Mouse (Mus musculus): ENCODE results near the gene 1110008P14Rik.
A peak's percentile ranks its signal among the peaks of the same experiment; 100 is the strongest.
"Not testable (repeated sequence)": the region's sequence is repeated elsewhere in the genome, so short reads cannot be mapped to it uniquely, and the experiment has no call there.

Gene 1110008P14Rik

DNA sequence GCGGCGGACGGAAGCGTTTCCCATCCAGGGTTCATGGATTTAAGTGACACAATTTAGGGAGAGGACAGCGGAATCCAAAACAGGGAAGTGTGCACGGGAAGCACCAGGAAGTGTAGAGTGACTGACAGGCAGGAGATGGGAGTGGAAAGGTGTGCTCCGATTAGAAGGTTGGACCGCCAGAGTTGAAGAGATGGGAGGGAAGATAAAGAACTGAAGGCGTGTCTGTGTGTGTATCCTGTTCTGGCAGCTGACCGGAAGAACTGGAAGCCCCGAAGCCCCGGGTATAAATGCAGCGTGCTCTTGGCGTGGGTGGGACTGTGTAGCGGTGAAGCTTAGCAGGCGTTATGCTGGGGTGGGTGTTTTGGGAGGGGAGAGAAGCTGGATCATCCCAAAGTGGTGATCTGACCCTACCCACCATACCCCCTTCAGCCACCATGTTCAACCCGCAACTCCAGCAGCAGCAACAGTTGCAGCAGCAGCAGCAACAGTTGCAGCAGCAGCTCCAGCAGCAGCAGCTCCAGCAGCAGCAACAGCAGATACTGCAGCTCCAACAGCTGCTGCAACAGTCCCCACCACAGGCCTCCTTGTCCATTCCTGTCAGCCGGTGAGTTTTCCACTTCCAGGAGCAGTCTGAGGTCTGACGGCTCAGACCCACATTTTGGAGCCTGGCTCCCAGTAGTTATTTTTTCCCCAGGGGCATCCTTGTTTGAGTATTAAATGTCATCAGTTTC lies 18.2 kb downstream of the 1110008P14Rik start:
- DNase-seq (ENCODE audit: low read depth, low spot score): peak; percentile 71

DNA sequence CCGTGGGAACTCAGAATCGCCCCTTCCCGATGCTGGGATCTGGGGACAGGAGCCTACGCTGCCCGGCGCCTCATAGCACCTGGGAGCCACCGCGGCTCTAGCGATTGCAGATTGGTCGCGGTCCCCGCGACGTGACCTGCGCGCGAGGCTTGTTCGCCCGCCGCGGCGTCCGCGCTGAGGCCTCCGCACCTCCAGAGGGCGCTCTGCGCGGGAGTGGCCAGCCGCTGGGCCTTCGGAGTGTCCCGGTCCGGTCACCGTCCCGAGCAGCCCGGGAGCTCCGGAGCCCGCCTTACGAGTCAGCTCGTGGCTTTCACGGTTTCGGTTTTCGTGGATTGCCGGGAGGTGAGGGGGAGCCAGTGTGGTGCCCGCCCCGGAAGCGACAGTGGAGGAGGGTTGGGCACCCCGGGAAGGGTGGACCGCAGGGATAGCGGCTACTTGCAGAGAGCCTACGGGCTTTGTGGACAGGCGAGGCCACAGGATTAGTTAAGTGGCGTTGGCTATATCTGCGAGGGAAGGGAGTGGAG lies 18.9 kb downstream of the 1110008P14Rik start:
- DNase-seq (ENCODE audit: low read depth, low spot score): peak; percentile 61

DNA sequence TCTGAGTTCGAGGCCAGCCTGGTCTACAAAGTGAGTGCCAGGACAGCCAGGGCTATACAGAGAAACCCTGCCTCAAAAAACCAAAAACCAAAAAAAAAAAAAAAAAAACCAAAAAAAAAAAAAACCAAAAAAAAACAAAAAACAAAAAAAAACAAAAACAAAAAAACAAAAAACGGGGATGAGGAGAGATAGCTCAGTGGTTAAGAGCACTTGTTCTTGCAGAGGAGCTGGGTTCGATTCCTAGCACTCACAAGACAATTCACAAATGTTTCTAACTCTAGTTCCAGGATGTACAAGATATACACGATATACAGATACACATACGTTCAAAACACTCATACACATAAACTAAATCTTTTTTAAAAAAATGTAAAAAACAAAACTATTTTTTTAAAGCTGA lies 19.5 kb downstream of the 1110008P14Rik start:
- not testable (repeated sequence) for DNase-seq (ENCODE audit: low read depth, low spot score)

DNA sequence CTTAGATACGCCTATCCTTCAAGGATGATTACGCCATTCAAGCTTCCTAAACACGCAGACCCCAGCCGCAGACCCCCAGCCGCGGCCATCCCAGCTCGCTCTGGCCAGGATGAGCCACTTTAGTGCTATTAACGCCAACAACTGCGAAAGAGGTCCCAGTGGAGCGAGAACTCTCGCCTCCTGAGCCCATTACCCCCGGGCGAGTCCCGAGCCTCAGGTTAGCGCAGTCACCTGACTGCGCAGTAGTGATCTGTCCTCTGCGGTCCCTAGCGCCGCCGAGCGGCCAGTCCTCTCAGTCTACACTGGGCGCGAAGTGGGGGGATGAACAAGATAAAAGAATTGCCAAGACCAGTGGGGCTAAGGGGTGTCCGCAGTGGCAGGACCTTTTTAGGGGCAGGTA lies 20.3 kb downstream of the 1110008P14Rik start:
- peak; percentile 58 for DNase-seq (ENCODE audit: low read depth, low spot score)

DNA sequence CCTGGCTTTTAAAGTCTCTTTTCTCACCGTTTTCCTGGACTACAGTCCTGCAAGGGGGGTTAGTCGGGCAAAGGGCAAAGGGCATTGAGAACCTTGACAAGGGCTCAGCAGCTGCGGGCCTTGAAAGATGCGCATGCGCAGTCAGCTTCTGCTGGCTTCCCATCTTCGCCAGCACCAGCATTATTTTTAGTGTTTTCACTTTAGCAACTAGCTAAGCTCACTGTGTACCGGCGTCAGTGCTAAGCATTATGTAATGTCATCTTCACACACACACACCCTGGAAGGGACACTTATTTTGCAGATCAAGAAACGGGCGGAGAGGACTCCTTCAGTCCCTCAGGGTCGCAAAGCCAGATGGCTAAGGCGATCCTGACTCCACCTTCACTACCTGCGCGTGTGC lies 21.0 kb downstream of the 1110008P14Rik start:
- peak; percentile 75 for DNase-seq (ENCODE audit: low read depth, low spot score)

DNA sequence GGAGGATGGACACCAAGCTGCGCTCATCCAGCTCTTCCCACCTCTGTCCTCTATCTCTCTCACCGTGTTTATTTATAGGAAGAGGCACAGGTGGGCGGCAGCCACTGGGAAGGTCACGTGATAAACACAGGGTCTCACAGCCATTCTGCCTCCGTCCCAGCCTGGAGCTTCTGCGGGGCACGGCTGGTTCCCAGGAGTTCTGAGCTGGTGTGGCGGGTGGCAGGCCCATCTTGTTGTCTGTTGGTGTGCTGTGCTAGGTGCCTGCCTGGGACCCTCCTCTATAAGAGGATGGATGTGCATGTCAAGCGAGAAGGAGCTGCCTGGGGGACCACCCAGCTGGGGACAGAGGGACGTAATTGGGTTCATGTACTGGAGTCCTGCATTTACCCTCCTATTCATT lies 23.4 kb downstream of the 1110008P14Rik start:
- DNase-seq (ENCODE audit: low read depth, low spot score): no peak

DNA sequence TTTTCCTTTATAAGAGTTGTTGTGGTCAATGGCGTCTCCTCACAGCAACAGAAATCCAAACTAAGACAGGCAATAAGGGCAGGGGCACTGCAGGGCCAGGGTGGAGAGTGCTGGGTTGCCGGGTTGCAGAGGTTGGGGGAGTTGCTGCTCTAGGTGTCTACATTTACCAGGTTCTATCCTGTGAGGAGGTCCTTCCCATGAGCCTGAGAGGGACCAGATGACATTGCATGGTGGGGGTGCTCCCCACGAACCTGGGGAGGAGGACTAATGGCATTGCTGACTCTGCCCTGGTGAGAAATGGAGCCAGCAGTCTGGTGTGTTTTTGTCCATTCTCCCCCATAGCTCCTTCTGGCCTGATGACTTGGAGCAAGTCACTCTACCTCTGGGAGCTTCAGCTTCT lies 24.0 kb downstream of the 1110008P14Rik start:
- no peak for DNase-seq (ENCODE audit: low read depth, low spot score)

DNA sequence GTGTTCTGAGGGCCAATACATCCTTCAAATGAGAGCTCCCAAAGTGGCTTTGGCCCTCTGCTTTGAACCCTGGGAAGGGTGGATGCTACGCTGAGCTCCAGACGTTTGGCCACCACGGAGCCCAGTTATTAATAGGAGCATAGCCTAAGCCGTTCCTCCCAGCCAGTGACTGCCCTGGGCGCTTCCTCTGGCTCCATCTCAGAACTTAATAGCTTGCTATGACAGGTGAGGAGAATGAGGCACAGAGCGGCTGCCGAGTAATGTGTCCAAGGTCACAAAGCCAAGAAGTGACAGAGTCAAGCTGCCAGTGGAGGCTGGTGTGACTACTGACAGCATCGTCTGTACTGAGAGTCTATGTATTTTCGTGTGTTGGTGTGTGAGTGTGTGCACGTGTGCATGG lies 25.5 kb downstream of the 1110008P14Rik start:
- no peak for DNase-seq (ENCODE audit: low read depth, low spot score)

DNA sequence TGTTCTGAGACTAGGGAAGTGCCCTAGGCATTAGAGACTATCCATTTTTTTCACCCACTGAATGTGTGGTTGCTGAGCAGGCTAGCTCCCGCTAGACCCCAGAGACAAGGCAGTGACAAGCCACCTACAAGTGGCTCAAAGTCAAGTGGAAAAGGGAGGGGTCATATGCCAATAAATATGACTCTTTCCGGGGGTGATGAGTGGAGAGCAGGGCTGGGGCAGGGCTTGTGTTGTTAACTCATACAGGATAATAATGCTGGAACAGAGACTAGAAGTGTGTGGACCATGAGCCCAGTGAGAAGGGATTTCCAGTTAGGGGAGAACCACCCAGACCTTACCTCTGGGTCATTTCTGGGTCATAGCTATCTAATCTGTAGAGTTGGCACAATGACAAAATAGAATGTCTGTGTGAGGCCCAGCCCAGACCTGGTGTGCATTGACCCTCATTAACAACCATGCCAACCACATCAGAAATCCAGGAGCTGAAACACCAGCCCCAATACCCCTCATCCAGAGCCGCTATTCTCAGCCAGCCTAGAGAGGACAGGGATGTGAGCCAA lies 27.3 kb downstream of the 1110008P14Rik start:
- DNase-seq (ENCODE audit: low read depth, low spot score): no peak

DNA sequence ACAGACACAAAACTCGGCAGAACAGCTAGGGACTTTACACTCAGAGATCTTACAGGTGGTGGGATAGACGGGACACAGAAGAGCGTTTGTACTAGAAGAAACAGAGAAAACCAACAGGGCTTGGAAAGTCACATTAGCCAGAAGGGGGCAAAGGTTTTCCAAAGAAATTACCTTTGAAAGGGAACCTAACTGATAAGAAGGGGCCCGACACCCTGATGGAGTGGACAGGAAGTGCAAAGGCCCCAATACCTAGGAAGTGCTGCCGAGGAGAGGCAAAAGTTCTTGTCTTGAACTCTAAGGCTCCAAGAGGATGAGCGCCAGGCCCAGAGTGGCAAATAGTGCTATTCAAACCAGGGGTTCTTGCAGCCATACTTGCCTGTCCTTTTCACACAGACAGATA lies 27.9 kb downstream of the 1110008P14Rik start:
- DNase-seq (ENCODE audit: low read depth, low spot score): no peak

DNA sequence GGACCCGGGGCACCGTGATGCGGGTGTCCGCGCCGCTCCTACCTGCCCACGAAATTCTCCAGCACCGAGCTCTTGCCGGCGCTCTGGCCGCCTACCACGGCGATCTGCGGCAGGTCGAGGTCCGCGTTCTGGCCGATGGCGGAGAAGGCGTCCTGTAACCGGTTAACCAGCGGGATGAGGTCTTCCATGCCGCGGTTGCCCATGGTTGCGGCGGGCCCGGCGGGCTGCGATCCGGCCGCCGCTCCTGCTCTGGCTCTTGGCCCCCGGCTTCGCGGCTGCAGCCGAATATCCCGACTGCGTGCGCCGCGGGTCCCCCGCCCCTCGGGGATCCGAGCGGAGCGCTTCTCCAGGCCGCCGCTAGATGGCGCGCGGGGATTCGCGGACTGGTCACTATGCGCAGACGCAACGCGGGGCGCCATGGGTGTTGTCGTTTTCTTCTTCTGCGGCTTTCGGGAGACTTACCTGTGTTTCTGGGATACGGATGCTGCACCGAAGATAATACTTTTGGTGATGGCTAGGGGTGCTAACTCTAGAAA lies 28.7 kb downstream of the 1110008P14Rik start, which contains the start of gene Dnm1:
Gene Dnm1 (minus strand): TSS at position 332 of the 536 bp plus-strand sequence.
- DNase-seq (ENCODE audit: low read depth, low spot score): peak; percentile 84

DNA sequence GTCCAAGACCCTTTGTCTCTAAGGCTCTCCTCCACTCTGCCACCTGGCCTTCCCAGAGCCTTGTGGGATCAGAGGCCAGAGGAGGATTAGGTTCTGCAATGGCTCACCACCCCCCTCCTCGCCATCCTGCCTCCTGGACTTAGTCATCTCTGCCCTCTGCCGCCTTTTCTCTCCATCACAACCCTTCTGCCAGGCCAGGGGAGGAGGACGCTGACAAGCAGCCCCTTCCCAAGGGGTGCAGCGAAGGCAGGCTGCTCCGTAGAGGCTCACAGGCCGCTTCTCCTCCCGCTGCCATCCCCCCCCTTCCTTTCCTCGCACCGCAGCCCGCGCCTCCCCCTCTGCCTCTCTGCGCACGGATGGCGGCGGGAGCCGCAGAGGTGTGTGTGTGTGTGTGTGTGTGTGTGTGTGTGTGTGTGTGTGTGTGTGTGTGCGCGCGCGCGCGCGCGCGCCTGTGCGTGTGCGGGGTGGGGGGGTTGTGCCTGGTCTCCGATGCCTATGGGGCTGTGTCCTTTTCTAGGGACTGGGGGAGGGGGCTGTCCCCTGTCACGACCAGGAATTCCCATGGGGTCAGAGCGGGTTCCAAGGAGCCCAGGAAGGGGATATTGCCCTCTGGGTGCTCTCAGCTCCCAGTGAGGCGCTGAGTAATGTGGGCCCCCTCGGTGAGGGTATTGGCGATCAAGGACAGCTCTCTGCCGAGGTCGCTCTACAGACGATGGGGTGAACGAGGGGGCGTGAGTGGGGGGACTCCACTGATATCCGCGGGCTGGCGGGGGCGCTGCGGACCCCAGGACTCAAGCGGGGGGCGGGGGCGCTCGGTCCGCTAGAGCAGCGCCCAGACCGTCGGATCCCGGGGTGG lies 29.4 kb downstream of the 1110008P14Rik start, which contains the start of gene Ciz1:
Gene Ciz1 (plus strand): TSS at position 177 of the 856 bp plus-strand sequence.
- DNase-seq (ENCODE audit: low read depth, low spot score): no peak

DNA sequence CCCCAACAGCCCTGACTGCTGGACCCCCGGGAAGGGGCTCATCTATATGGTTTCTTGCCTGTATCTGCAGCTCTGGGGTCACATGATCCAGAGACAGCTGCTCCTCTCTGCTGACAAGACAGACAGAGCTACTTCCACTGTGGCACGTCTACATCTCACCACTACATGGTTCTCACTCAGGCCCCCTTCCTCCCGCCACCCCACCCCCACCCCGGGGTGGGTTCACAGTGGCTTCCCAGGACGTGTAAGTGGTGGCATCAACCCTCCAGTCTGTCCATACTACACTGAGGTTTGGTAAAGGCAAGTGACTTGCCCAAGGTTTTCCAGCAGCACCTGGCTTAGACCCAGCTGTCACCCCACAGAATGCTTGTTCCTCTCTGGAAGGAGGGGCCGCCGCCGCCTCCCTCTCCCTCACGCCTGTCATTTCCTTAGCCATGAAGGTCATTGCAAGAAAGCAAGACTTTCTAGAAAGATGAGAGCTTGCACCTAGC lies 30.2 kb downstream of the 1110008P14Rik start:
- no peak for DNase-seq (ENCODE audit: low read depth, low spot score)

DNA sequence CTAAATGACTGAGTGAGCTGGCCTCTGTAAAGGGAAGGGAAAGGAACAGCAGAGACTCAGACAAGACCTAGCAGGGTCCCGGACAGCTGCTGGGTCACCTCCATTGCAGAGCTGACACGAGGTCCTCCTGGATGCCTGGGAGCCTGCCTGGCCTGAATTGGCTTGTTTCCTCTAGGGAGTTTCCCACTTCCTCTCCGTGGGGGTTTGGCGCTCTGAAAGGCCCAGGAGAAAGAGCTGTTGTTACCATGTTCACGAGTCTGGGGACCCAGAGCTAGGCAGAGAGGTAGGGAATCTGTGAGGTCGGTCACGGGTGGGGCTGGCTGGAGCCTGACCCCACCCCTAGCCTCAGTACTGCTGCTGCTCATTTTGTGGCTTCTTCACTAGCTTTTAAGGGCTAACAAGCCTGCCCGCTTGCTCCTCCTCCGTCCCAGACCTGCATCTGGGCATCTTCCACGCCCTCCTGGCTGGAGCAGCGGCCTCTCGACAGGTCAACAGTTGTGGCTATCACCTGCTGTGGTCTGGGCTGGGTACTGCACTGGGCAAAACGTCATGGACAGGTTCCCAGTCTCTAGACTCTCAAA lies 31.2 kb downstream of the 1110008P14Rik start:
- DNase-seq (ENCODE audit: low read depth, low spot score): peak; percentile 57

DNA sequence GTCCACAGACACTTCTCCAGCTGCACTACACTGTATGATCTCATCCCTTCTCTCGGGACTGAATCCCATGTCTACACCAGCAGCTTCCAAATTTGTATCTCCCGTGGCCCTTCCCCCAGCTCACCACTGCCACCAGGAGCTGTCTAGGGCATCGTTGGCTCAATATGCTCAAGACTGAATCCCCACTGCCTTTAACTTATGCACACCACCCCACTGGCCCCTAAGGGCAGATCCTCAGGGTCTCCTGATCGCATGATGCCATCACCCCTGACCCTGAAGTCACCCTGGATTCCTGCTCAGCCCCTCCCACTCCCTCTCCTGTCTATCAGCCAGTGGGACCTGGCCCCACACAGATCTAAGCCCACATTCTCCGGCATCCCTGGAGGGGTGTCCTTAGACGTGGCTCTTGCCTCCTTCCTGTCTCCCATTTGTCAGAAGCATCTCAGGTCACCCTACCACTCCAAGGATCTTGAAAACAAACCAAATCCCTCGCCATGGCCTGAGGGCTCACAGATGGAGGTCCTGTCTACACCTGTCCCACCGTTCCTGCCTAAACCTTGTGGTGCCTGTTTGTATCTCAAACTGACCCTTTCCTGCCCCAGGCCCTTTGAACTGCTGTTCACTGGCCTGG lies 32.0 kb downstream of the 1110008P14Rik start:
- no peak for DNase-seq (ENCODE audit: low read depth, low spot score)

DNA sequence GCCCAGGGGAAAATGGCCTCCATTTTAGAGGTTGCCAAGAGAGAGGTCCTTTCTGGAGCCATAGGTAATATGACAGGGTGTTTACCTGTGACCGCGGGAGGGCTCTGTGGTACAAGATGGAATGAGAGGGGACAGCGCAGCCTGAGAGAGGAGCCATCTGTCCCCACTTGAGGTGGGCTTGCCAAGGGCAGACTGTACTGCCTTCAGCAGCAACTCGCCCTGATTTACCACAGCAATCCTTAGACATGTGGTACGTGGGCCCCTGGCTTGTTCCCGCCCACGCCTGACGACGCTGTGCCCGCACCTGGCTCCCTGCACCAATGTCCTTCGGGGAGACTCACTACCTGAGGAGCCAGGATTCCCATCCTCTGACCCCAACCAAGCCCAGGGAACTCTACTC lies 33.4 kb downstream of the 1110008P14Rik start:
- no peak for DNase-seq (ENCODE audit: low read depth, low spot score)

DNA sequence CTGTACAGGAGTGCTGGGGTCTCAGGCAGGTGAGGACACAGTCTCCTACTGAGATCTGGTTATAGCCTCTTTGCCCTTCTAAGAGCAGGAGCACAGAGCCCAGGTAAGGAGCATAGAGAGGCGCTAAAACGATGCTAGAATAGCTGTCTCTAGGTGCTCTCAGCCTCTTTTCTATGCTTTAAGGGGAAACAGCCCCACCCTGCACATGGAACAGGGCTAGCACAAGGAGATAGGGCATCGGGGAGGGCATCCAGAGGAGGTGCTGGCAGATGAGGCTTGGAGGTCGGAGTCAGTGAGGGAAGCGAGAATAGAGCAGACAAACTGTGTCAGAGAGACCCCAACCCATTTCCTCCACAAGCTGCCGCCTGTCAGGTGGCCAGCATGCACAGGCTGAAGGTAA lies 34.7 kb downstream of the 1110008P14Rik start:
- no peak for DNase-seq (ENCODE audit: low read depth, low spot score)

DNA sequence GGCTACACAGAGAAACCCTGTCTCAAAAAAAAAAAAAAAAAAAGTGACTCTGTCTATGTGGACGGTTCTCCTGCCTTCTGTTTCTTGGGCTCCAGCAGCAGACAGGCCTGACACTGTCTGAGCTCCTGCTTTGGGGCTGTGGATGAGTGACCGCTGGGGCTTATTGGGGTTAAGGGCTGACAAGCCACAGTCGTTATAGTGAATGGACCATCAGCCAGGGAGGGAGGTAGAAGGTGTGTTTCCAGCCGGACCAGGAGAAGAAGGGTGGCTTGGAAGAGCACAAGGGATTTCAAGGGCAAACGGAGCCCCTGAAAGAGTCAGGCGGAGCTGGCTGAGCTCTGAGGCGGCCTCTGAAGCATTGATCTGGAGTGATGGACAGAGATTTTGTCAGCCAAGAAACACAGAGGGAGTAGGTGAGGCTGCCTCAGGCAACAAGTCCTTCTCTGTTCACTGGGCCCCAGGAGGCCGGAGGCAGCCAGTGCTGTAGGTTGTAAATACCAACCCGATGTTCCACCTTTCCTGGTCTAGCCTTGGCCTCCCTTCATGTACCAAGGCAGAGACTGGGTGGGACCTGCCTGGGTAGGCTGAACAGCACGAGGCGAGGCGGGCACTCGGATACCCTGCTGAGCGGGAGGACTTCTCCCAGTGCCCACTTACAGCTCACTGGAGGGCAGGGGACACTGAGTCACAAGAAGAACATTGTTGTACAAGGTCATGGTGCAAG lies 37.0 kb downstream of the 1110008P14Rik start:
- no peak for DNase-seq (ENCODE audit: low read depth, low spot score)

DNA sequence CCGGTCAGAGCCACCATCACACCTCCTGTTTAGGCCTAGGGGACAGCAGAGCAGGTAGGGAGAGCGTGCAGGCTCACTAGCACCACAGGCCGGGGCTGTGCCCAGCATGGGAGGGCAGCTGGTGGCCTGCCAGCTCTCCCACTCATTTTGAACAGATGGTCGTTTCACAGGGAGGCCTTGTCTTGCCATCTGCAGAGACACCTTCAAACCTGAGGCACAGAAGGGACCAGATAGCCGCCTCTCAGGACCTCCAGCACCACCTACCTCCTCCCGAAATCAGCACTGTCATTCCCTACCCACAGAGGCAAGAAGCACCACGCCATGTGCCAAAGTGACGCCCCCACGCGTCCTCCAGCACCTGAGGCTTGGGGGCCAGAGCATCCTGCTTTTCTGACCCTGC lies 37.7 kb downstream of the 1110008P14Rik start:
- DNase-seq (ENCODE audit: low read depth, low spot score): no peak

DNA sequence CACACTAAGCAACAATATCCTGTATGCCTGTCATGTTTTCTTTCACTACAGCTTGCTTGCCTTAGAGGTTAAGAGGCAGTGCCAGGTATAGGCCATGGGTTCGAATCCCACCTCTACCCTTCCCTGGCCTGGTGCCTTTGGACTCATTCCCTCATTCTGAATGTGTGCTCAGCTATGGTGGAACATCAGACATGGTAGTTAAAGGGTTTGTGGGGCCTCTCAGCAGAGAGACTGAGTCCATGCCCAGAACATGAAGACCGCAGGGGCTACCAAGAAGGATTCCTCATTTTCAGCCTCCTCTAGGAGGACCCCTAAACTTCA lies 38.4 kb downstream of the 1110008P14Rik start:
- no peak for DNase-seq (ENCODE audit: low read depth, low spot score)

All from ES-CJ7 (cell line).